Mouse (Mus musculus) adrenal gland (tissue): ENCODE results near the gene Olfr690.
"Not testable (repeated sequence)": the region's sequence is repeated elsewhere in the genome, so short reads cannot be mapped to it uniquely, and the experiment has no call there.

Experiments used
- intact Hi-C: fragments of 180-260 bp; cut with DNase I; formaldehyde crosslinking; loops from one replicate; pipeline ENCODE4 v1.15.1; 2025
- long read RNA-seq, 2 experiments: library from polyadenylated mRNA; unstranded; transcript quantifications; one replicate each; pipeline ENCODE4 v2.0.0; 2020; ENCODE audit warnings: borderline replicate concordance in 1 of 2; ENCODE audit not compliant: insufficient replicate concordance in 1 of 2

The Olfr690 gene
- long read RNA-seq, experiment 1: 0 reads
- long read RNA-seq, experiment 2: 0 reads

- intact Hi-C loops: loop anchor here (5.0 kb wide), 1 partner anchor 162 kb away; no protein-coding TSS in a partner anchor
Observed at GRCm38 (mm10) chr7:105334004-105334403, at the start of gene Olfr690. Gene Olfr690 (minus strand): TSS chr7:105334104.

- intact Hi-C loops: no loop called here
Observed at GRCm38 (mm10) chr7:105380329-105380728, 46.4 kb upstream of the Olfr690 start.

GRCm38 (mm10) chr7:105374866-105375265 is 41.0 kb upstream of the Olfr690 start, which contains the start of gene Gm5901:
Gene Gm5901 (plus strand): TSS chr7:105375038.
- intact Hi-C loops: no loop called here

- intact Hi-C loops: no loop called here
Observed at GRCm38 (mm10) chr7:105373976-105374375, 40.1 kb upstream of the Olfr690 start.

GRCm38 (mm10) chr7:105373509-105373908 is 39.6 kb upstream of the Olfr690 start:
- intact Hi-C loops: no loop called here

GRCm38 (mm10) chr7:105372912-105373311 is 39.0 kb upstream of the Olfr690 start:
- intact Hi-C loops: no loop called here

- intact Hi-C loops: no loop called here
Observed at GRCm38 (mm10) chr7:105368521-105368920, 34.6 kb upstream of the Olfr690 start.

- intact Hi-C loops: no loop called here
Observed at GRCm38 (mm10) chr7:105367930-105368329, 34.0 kb upstream of the Olfr690 start, which contains the start of gene Olfr692. Gene Olfr692 (plus strand): TSS chr7:105368230.

- intact Hi-C loops: no loop called here
Observed at GRCm38 (mm10) chr7:105367268-105367667, 33.4 kb upstream of the Olfr690 start.

GRCm38 (mm10) chr7:105361713-105362112 is 27.8 kb upstream of the Olfr690 start:
- intact Hi-C loops: no loop called here

GRCm38 (mm10) chr7:105356487-105356886 is 22.6 kb upstream of the Olfr690 start:
- intact Hi-C loops: not testable (repeated sequence)

GRCm38 (mm10) chr7:105356064-105356463 is 22.2 kb upstream of the Olfr690 start:
- intact Hi-C loops: not testable (repeated sequence)

GRCm38 (mm10) chr7:105342752-105343151 is 8.8 kb upstream of the Olfr690 start:
- intact Hi-C loops: no loop called here

GRCm38 (mm10) chr7:105342170-105342569 is 8.3 kb upstream of the Olfr690 start, which contains the start of gene Olfr691:
Gene Olfr691 (minus strand): TSS chr7:105342270.
- intact Hi-C loops: no loop called here

GRCm38 (mm10) chr7:105325302-105325701 is 8.6 kb downstream of the Olfr690 start:
- intact Hi-C loops: no loop called here

GRCm38 (mm10) chr7:105310865-105311264 is 23.0 kb downstream of the Olfr690 start, which contains the start of gene Olfr689:
Gene Olfr689 (plus strand): TSS chr7:105311165.
- intact Hi-C loops: no loop called here

GRCm38 (mm10) chr7:105290051-105290450 is 43.9 kb downstream of the Olfr690 start:
- intact Hi-C loops: no loop called here

- intact Hi-C loops: no loop called here
Observed at GRCm38 (mm10) chr7:105287795-105288194, 46.1 kb downstream of the Olfr690 start, which contains the start of gene Olfr688. Gene Olfr688 (plus strand): TSS chr7:105288095.
